Comparison of ENCODE assay signal across 34 mouse cellular contexts in genomic region chr2:110814964-110815363, GRCm38 (mm10).
"Had no signal": no experiment of that assay in that cellular context is flagged by ENCODE, and none has a peak within 500 bp of the region (broad histone marks: within the 10 kb centered on the region; RNA-seq: fewer than 3 reads in every experiment).

No protein-coding gene starts in this region.

- H3K9me3 ChIP-seq: heart, embryonic 12.5 days; heart, embryonic 13.5 days; heart, embryonic 15.5 days; hindbrain, embryonic 10.5 days; hindbrain, embryonic 12.5 days; hindbrain, embryonic 13.5 days; hindbrain, embryonic 15.5 days; intestine, embryonic 15.5 days; kidney, embryonic 15.5 days had no signal

- H3K4me3 ChIP-seq: heart, embryonic 12.5 days; heart, embryonic 13.5 days; heart, embryonic 15.5 days; hindbrain, embryonic 10.5 days; hindbrain, embryonic 12.5 days; hindbrain, embryonic 13.5 days; hindbrain, embryonic 15.5 days; intestine, embryonic 15.5 days; kidney, embryonic 15.5 days; layer of hippocampus, adult 2 months; left cerebral cortex, adult 2 months had no signal

- H3K36me3 ChIP-seq: heart, embryonic 12.5 days; heart, embryonic 13.5 days; heart, embryonic 15.5 days; hindbrain, embryonic 10.5 days; hindbrain, embryonic 12.5 days; hindbrain, embryonic 13.5 days; hindbrain, embryonic 15.5 days; intestine, embryonic 15.5 days; kidney, embryonic 15.5 days had no signal

- H3K4me2 ChIP-seq: heart, embryonic 11.5 days; heart, embryonic 12.5 days; heart, embryonic 13.5 days; heart, embryonic 15.5 days; hindbrain, embryonic 12.5 days; hindbrain, embryonic 13.5 days; hindbrain, embryonic 14.5 days; hindbrain, embryonic 15.5 days; intestine, embryonic 15.5 days; kidney, embryonic 15.5 days had no signal

- DNase-seq: heart, postnatal 10 days; heart, postnatal 14 days; heart, postnatal 36 days; heart, postnatal 4 days; kidney, adult 11 months; kidney, adult 18-20 months; kidney, adult 2 months; kidney, adult 9 months; kidney, postnatal 10 days; kidney, postnatal 14 days; kidney, postnatal 25 days; kidney, postnatal 36 days; kidney, postnatal 4 days; layer of hippocampus, adult 9-11 months; layer of hippocampus, postnatal 36 days had no signal

- ATAC-seq: hindbrain, embryonic 16.5 days; hindbrain, postnatal 0 days; inflammation-experienced regulatory T-cells, adult 6 months; intestine, embryonic 15.5 days; intestine, embryonic 16.5 days; intestine, postnatal 0 days had no signal

- H3K27ac ChIP-seq: heart, embryonic 13.5 days; heart, embryonic 15.5 days; hindbrain, embryonic 10.5 days; hindbrain, embryonic 12.5 days; hindbrain, embryonic 13.5 days; hindbrain, embryonic 14.5 days; hindbrain, embryonic 15.5 days; hindbrain, postnatal 0 days; intestine, embryonic 15.5 days; kidney, embryonic 15.5 days; kidney, postnatal 0 days; layer of hippocampus, adult 2 months; left cerebral cortex, adult 2 months had no signal

- H3K9ac ChIP-seq: heart, embryonic 12.5 days; heart, embryonic 13.5 days; heart, embryonic 15.5 days; hindbrain, embryonic 12.5 days; hindbrain, embryonic 13.5 days; hindbrain, embryonic 14.5 days; hindbrain, embryonic 15.5 days; intestine, embryonic 15.5 days; kidney, embryonic 15.5 days had no signal

- H3K4me1 ChIP-seq: heart, embryonic 12.5 days; heart, embryonic 13.5 days; heart, embryonic 15.5 days; hindbrain, embryonic 10.5 days; hindbrain, embryonic 12.5 days; hindbrain, embryonic 13.5 days; hindbrain, embryonic 15.5 days; intestine, embryonic 15.5 days; kidney, embryonic 15.5 days had no signal

- H3K27me3 ChIP-seq: heart, embryonic 12.5 days; heart, embryonic 13.5 days; heart, embryonic 15.5 days; hindbrain, embryonic 12.5 days; hindbrain, embryonic 13.5 days; hindbrain, embryonic 15.5 days; intestine, embryonic 15.5 days; kidney, embryonic 15.5 days had no signal
